Mouse (Mus musculus): ENCODE results near the gene Ank.

- no peak for TF ChIP-seq CTCF (IDR thresholded peaks at IDR 0.05)
- no peak for TF ChIP-seq POLR2A (IDR thresholded peaks at IDR 0.05; ENCODE audit: insufficient read depth, low read depth, low read length)
Observed at GRCm38 (mm10) chr15:27586093-27586480, 119.6 kb downstream of the Ank start.
